Mouse (Mus musculus) adrenal gland, postnatal 36 days (tissue): ENCODE measurements around the gene Gm10228. TPM values are rescaled to one million over a fixed set of nuclear protein-coding genes. Genes with fewer than 3 reads are reported as not detected.
"Not testable (repeated sequence)": the region's sequence is repeated elsewhere in the genome, so short reads cannot be mapped to it uniquely, and the experiment has no call there.

Experiments
- DNase-seq, 2 experiments: peaks; one replicate each; pipeline ENCODE4 v3.0.0; 2021; ENCODE audit warnings: mixed read lengths in 1 of 2
- long read RNA-seq, 2 experiments: library from polyadenylated mRNA; stranded (forward); transcript quantifications; one replicate each; pipeline ENCODE4 v2.0.0; 2021; ENCODE audit warnings: borderline sequencing depth in 2 of 2
- total RNA-seq, 2 experiments: library from RNA; stranded (reverse); gene quantifications; 2 replicates each; pipeline ENCODE4 v1.2.3; 2021

Gene Gm10228
- not detected for total RNA-seq
- long read RNA-seq, experiment 1: 0 reads
- long read RNA-seq, experiment 2: 0 reads

- DNase-seq: not testable (repeated sequence)
Measured at GRCm38 (mm10) chr16:89041372-89041771, at the start of gene Gm10228. Gm10228 (minus strand) TSS chr16:89041472.

- peak in 1 of 2 experiments; percentile 7 for DNase-seq
Measured at GRCm38 (mm10) chr16:89071041-89071440, 29.8 kb upstream of the Gm10228 start.

- not testable (repeated sequence) for DNase-seq
Measured at GRCm38 (mm10) chr16:89063902-89064301, 22.6 kb upstream of the Gm10228 start, which contains the start of gene 1110025L11Rik. 1110025L11Rik (minus strand) TSS chr16:89064002.

GRCm38 (mm10) chr16:89047783-89048182, 6.5 kb upstream of the Gm10228 start, which contains the start of gene Krtap6-5:
Krtap6-5 (minus strand) TSS chr16:89047883.
- DNase-seq: no peak

- not testable (repeated sequence) for DNase-seq
Measured at GRCm38 (mm10) chr16:89031399-89031798, 9.9 kb downstream of the Gm10228 start, which contains the start of gene Krtap6-1. Krtap6-1 (plus strand) TSS chr16:89031699.

GRCm38 (mm10) chr16:89014984-89015383, 26.3 kb downstream of the Gm10228 start, which contains the start of gene Gm10229:
Gm10229 (plus strand) TSS chr16:89015284.
- DNase-seq: not testable (repeated sequence)

GRCm38 (mm10) chr16:89013973-89014372, 27.3 kb downstream of the Gm10228 start:
- DNase-seq: no peak

GRCm38 (mm10) chr16:89010659-89011058, 30.6 kb downstream of the Gm10228 start, which contains the start of gene Krtap22-2:
Krtap22-2 (minus strand) TSS chr16:89010759.
- no peak for DNase-seq

Other genes with a start within 250 kb of the Gm10228 start
- not detected for gene Gm20741, start 229.3 kb downstream of the Gm10228 start, total RNA-seq
- not detected for gene Krtap15, start 221.3 kb downstream of the Gm10228 start, total RNA-seq
- not detected for gene Krtap14, start 215.3 kb downstream of the Gm10228 start, total RNA-seq
- gene Krtap19-1, start 172.1 kb downstream of the Gm10228 start, total RNA-seq: not detected
- not detected for gene Krtap19-2, start 167.2 kb downstream of the Gm10228 start, total RNA-seq
- gene Krtap19-3, start 163.4 kb downstream of the Gm10228 start, total RNA-seq: not detected
- gene Krtap19-4, start 156.4 kb downstream of the Gm10228 start, total RNA-seq: not detected
- not detected for gene Krtap19-5, start 145.0 kb downstream of the Gm10228 start, total RNA-seq
- gene Krtap19-9b, start 109.2 kb downstream of the Gm10228 start, total RNA-seq: not detected
- not detected for gene Krtap16-3, start 78.6 kb downstream of the Gm10228 start, total RNA-seq
- not detected for gene Krtap22-2, start 30.7 kb downstream of the Gm10228 start, total RNA-seq
- not detected for gene Gm10229, start 26.2 kb downstream of the Gm10228 start, total RNA-seq
- gene Krtap6-1, start 9.8 kb downstream of the Gm10228 start, total RNA-seq: not detected
- gene Krtap6-5, start 6.4 kb upstream of the Gm10228 start, total RNA-seq: not detected
- not detected for gene 1110025L11Rik, start 22.5 kb upstream of the Gm10228 start, total RNA-seq
- not detected for gene Krtap6-3, start 42.5 kb upstream of the Gm10228 start, total RNA-seq
- gene Gm6358, start 99.4 kb upstream of the Gm10228 start, total RNA-seq: not detected
- not detected for gene Gm10061, start 109.6 kb upstream of the Gm10228 start, total RNA-seq
- gene Gm9789, start 116.5 kb upstream of the Gm10228 start, total RNA-seq: not detected
- gene Gm7735, start 128.0 kb upstream of the Gm10228 start, total RNA-seq: not detected
- gene 1110057P08Rik, start 133.3 kb upstream of the Gm10228 start, total RNA-seq: not detected
- not detected for gene Krtap20-2, start 164.4 kb upstream of the Gm10228 start, total RNA-seq